Mouse (Mus musculus): ENCODE measurements around the gene Plppr2. TPM values are rescaled to one million over a fixed set of nuclear protein-coding genes. Genes with fewer than 3 reads are reported as not detected.

Plppr2 gene
- polyA plus RNA-seq, 1 experiment from 2014 or later = 47.3 TPM

DNA sequence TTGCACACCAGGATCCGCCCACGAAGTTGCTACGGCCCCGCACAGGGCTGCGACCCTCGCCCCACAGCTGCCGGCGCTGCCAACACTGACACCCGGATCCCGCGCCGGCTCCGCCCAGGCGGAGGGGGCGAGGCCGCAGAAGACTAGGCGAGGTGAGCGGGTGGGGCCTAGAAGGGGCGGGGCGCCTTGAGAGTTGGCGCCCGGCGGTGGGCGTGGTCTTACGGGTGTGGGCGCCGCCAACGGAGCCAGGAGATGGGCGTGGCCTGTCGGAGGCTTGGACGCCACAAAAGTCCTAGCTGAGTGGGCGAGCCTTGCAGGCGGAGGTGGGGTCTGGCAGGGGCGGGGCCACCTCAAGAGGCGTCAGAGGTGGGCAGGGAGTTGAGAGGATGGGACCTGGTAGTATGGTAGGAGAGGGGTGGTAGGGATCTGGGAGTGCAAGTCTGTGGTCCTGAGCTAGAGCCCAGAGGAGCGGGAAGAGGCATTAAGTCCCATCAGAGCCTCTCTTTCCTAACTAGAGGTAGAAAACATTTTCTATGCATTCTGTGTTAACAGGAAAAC lies 18.7 kb upstream of the Plppr2 start, which contains the start of gene Rab3d:
Gene Rab3d, minus strand, starts transcription at position 158 of the 558 bp plus-strand sequence.
- ATAC-seq (peak; percentile 95), DNase-seq (ENCODE audit: low spot score) (peak; percentile 97)
- H3K27ac ChIP-seq (ENCODE audit: low read depth, low read length) = peak within 1 kb of the TSS; percentile 86
- no peaks in the 10 kb centered on the region for H3K9me3 ChIP-seq (replicated peaks; ENCODE audit: control insufficient read depth, low read length)
- peak within 1 kb of the TSS; percentile 81 for H3K4me2 ChIP-seq (ENCODE audit: low read length)
- H3K4me1 ChIP-seq (ENCODE audit: control insufficient read depth, insufficient read depth, low read length) = no peaks in the 10 kb centered on the region
- under 1% methylated on average over 36 of the region's 36 CpGs for WGBS
- peak within 1 kb of the TSS; percentile 60 for H3K4me3 ChIP-seq (ENCODE audit: low read depth, low read length)
- no peaks in the 10 kb centered on the region for H3K27me3 ChIP-seq (replicated peaks; ENCODE audit: control insufficient read depth, insufficient read depth, low read length)
- 0 out of 2 replicates have a peak, but pooled peaks cover 6% of the 10 kb centered on the region for H3K36me3 ChIP-seq (ENCODE audit: control insufficient read depth, insufficient read depth, low read length)
- H3K9ac ChIP-seq (ENCODE audit: low read length) = peak within 1 kb of the TSS; percentile 76

- H3K9ac ChIP-seq (ENCODE audit: low read length) = no peak overlapping the region
- DNase-seq (ENCODE audit: low spot score) (no peak), ATAC-seq (no peak)
- H3K36me3 ChIP-seq (ENCODE audit: control insufficient read depth, insufficient read depth, low read length) = 0 out of 2 replicates have a peak, but pooled peaks cover 6% of the 10 kb centered on the region
- no peak overlapping the region for H3K27ac ChIP-seq (ENCODE audit: low read depth, low read length)
- WGBS = 25% methylated on average over 5 of the region's 5 CpGs
- H3K4me2 ChIP-seq (ENCODE audit: low read length) = peak overlapping the region; percentile 81
- no peaks in the 10 kb centered on the region for H3K4me1 ChIP-seq (ENCODE audit: control insufficient read depth, insufficient read depth, low read length)
- H3K4me3 ChIP-seq (ENCODE audit: low read depth, low read length) = no peak overlapping the region
- H3K9me3 ChIP-seq (replicated peaks; ENCODE audit: control insufficient read depth, low read length) = no peaks in the 10 kb centered on the region
- H3K27me3 ChIP-seq (replicated peaks; ENCODE audit: control insufficient read depth, insufficient read depth, low read length) = no peaks in the 10 kb centered on the region
Measured at GRCm38 (mm10) chr9:21918692-21919384, 18.0 kb upstream of the Plppr2 start.

GRCm38 (mm10) chr9:21923036-21923435 lies 13.8 kb upstream of the Plppr2 start:
- Histone ChIP-seq H3K27me3 (replicated peaks; ENCODE audit: control insufficient read depth, insufficient read depth, low read length) (no peaks in the 10 kb centered on the region), H3K9me3 (replicated peaks; ENCODE audit: control insufficient read depth, low read length) (no peaks in the 10 kb centered on the region), H3K4me3 (ENCODE audit: low read depth, low read length) (no peak overlapping the region), H3K4me1 (ENCODE audit: control insufficient read depth, insufficient read depth, low read length) (peaks cover 7% of the 10 kb centered on the region; the same call in 1 of the 2 replicates), H3K27ac (ENCODE audit: low read depth, low read length) (no peak overlapping the region), H3K4me2 (ENCODE audit: low read length) (no peak overlapping the region), H3K36me3 (ENCODE audit: control insufficient read depth, insufficient read depth, low read length) (no peaks in the 10 kb centered on the region), H3K9ac (ENCODE audit: low read length) (no peak overlapping the region)
- ATAC-seq (no peak), DNase-seq (ENCODE audit: low spot score) (no peak)
- 92% methylated on average over 4 of the region's 4 CpGs for WGBS

- H3K27ac ChIP-seq (ENCODE audit: low read depth, low read length) = no peak overlapping the region
- DNase-seq (ENCODE audit: low spot score) (no peak), ATAC-seq (no peak)
- no peaks in the 10 kb centered on the region for H3K27me3 ChIP-seq (replicated peaks; ENCODE audit: control insufficient read depth, insufficient read depth, low read length)
- H3K9ac ChIP-seq (ENCODE audit: low read length) = no peak overlapping the region
- H3K9me3 ChIP-seq (replicated peaks; ENCODE audit: control insufficient read depth, low read length) = no peaks in the 10 kb centered on the region
- peaks cover 7% of the 10 kb centered on the region; the same call in 1 of the 2 replicates for H3K4me1 ChIP-seq (ENCODE audit: control insufficient read depth, insufficient read depth, low read length)
- no peak overlapping the region for H3K4me2 ChIP-seq (ENCODE audit: low read length)
- WGBS = 90% methylated on average over 3 of the region's 3 CpGs
- no peaks in the 10 kb centered on the region for H3K36me3 ChIP-seq (ENCODE audit: control insufficient read depth, insufficient read depth, low read length)
- H3K4me3 ChIP-seq (ENCODE audit: low read depth, low read length) = no peak overlapping the region
Measured at GRCm38 (mm10) chr9:21923490-21924098, 13.2 kb upstream of the Plppr2 start.

GRCm38 (mm10) chr9:21924099-21924493 lies 12.7 kb upstream of the Plppr2 start:
- ATAC-seq (no peak), DNase-seq (ENCODE audit: low spot score) (no peak)
- Histone ChIP-seq H3K4me3 (ENCODE audit: low read depth, low read length) (no peak overlapping the region), H3K4me1 (ENCODE audit: control insufficient read depth, insufficient read depth, low read length) (peaks cover 7% of the 10 kb centered on the region; the same call in 1 of the 2 replicates), H3K27me3 (replicated peaks; ENCODE audit: control insufficient read depth, insufficient read depth, low read length) (no peaks in the 10 kb centered on the region), H3K4me2 (ENCODE audit: low read length) (no peak overlapping the region), H3K27ac (ENCODE audit: low read depth, low read length) (no peak overlapping the region), H3K9ac (ENCODE audit: low read length) (no peak overlapping the region), H3K36me3 (ENCODE audit: control insufficient read depth, insufficient read depth, low read length) (no peaks in the 10 kb centered on the region), H3K9me3 (replicated peaks; ENCODE audit: control insufficient read depth, low read length) (no peaks in the 10 kb centered on the region)
- WGBS = 77% methylated on average over 6 of the region's 6 CpGs

DNA sequence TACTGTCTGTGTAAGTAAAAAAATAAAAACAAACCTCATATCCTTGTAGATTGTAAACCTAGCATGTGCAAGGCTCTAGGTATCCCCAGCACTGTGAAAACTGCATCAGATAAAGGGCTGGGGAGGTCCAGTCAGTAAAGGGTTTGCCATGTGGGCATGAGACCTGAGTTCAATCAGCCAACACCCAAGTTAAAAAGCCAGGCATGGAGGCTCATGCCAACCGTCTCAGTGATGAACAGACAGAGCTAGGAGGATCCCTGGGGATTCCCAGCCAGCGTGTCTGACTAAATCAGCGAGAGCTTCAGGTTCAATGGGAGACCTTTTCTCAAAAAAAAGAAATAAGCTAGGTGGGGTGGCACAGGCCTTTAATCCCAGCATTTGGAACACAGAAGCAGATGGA lies 11.8 kb upstream of the Plppr2 start:
- ATAC-seq (no peak), DNase-seq (ENCODE audit: low spot score) (no peak)
- no peak overlapping the region for H3K4me2 ChIP-seq (ENCODE audit: low read length)
- H3K36me3 ChIP-seq (ENCODE audit: control insufficient read depth, insufficient read depth, low read length) = no peaks in the 10 kb centered on the region
- no peak overlapping the region for H3K27ac ChIP-seq (ENCODE audit: low read depth, low read length)
- 91% methylated on average over 3 of the region's 3 CpGs for WGBS
- no peaks in the 10 kb centered on the region for H3K27me3 ChIP-seq (replicated peaks; ENCODE audit: control insufficient read depth, insufficient read depth, low read length)
- H3K9ac ChIP-seq (ENCODE audit: low read length) = no peak overlapping the region
- H3K4me3 ChIP-seq (ENCODE audit: low read depth, low read length) = no peak overlapping the region
- peaks cover 7% of the 10 kb centered on the region; the same call in 1 of the 2 replicates for H3K4me1 ChIP-seq (ENCODE audit: control insufficient read depth, insufficient read depth, low read length)
- H3K9me3 ChIP-seq (replicated peaks; ENCODE audit: control insufficient read depth, low read length) = no peaks in the 10 kb centered on the region

- Histone ChIP-seq H3K4me3 (ENCODE audit: low read depth, low read length) (no peak overlapping the region), H3K36me3 (ENCODE audit: control insufficient read depth, insufficient read depth, low read length) (no peaks in the 10 kb centered on the region), H3K27me3 (replicated peaks; ENCODE audit: control insufficient read depth, insufficient read depth, low read length) (no peaks in the 10 kb centered on the region), H3K27ac (ENCODE audit: low read depth, low read length) (no peak overlapping the region), H3K4me1 (ENCODE audit: control insufficient read depth, insufficient read depth, low read length) (peaks cover 7% of the 10 kb centered on the region; the same call in 1 of the 2 replicates), H3K4me2 (ENCODE audit: low read length) (no peak overlapping the region), H3K9ac (ENCODE audit: low read length) (no peak overlapping the region), H3K9me3 (replicated peaks; ENCODE audit: control insufficient read depth, low read length) (no peaks in the 10 kb centered on the region)
- DNase-seq (ENCODE audit: low spot score) = no peak
- ATAC-seq = no peak
- 100% methylated on average over 1 of the region's 1 CpGs for WGBS
Measured at GRCm38 (mm10) chr9:21925506-21925905, 11.3 kb upstream of the Plppr2 start.

GRCm38 (mm10) chr9:21926155-21926554 lies 10.7 kb upstream of the Plppr2 start:
- Histone ChIP-seq H3K4me2 (ENCODE audit: low read length) (peak overlapping the region; percentile 62), H3K27me3 (replicated peaks; ENCODE audit: control insufficient read depth, insufficient read depth, low read length) (no peaks in the 10 kb centered on the region), H3K4me1 (ENCODE audit: control insufficient read depth, insufficient read depth, low read length) (peaks cover 7% of the 10 kb centered on the region; the same call in 1 of the 2 replicates), H3K27ac (ENCODE audit: low read depth, low read length) (no peak overlapping the region), H3K36me3 (ENCODE audit: control insufficient read depth, insufficient read depth, low read length) (no peaks in the 10 kb centered on the region), H3K9me3 (replicated peaks; ENCODE audit: control insufficient read depth, low read length) (no peaks in the 10 kb centered on the region), H3K4me3 (ENCODE audit: low read depth, low read length) (no peak overlapping the region), H3K9ac (ENCODE audit: low read length) (no peak overlapping the region; the same call in 1 of the 2 replicates)
- DNase-seq (ENCODE audit: low spot score) (no peak), ATAC-seq (no peak)
- WGBS = 88% methylated on average over 6 of the region's 6 CpGs

All from forebrain, embryonic 14.5 days (tissue).